Mouse (Mus musculus) left cerebral cortex, adult 2 months (tissue): ENCODE measurements around the gene Sfi1. TPM values are rescaled to one million over a fixed set of nuclear protein-coding genes. Genes with fewer than 3 reads are reported as not detected.

Experiments used
- DNase-seq, 2 experiments: peaks; one replicate each; pipeline ENCODE4 v3.0.0; 2021 to 2022; ENCODE audit warnings: low spot score in 2 of 2, mixed read lengths in 1 of 2; ENCODE audit errors: extremely low spot score in 1 of 2
- H3K27ac ChIP-seq: fragments of 200-600 bp; 2 replicates; pipeline ENCODE4 v1.8.1; 2022
- H3K4me3 ChIP-seq: fragments of 200-600 bp; 2 replicates; pipeline ENCODE4 v1.8.1; 2022
- CTCF ChIP-seq: fragments of 200-600 bp; IDR thresholded peaks from 2 replicates; pipeline ENCODE4 v1.8.1; 2022; ENCODE audit warnings: antibody characterized with exemption, mild to moderate bottlenecking, moderate library complexity
- intact Hi-C: fragments of 180-260 bp; cut with DNase I; formaldehyde crosslinking; loops from one replicate; pipeline ENCODE4 v1.15.1; 2025
- long read RNA-seq, 2 experiments: library from polyadenylated mRNA; stranded (forward); transcript quantifications; one replicate each; pipeline ENCODE4 v2.0.0; 2021; ENCODE audit warnings: borderline mapping rate in 2 of 2
- total RNA-seq, 2 experiments: library from RNA; stranded (reverse); gene quantifications; 2 replicates each; pipeline ENCODE4 v1.2.3; 2021

The Sfi1 gene
- 10 to 100 TPM; 73.5 to 78.7 TPM for total RNA-seq
- long read RNA-seq, experiment 1, partial matches to known transcripts: 7 of 58 reads
- long read RNA-seq, experiment 1, other reads (novel, unspliced or antisense): 48 of 58 reads
- long read RNA-seq, experiment 2, partial matches to known transcripts: 9 of 71 reads
- long read RNA-seq, experiment 2, other reads (novel, unspliced or antisense): 58 of 71 reads

GRCm38 (mm10) chr11:3193363-3193762, at the start of gene Sfi1:
Sfi1 (minus strand) TSS chr11:3193463.
- no peak for TF ChIP-seq CTCF
- H3K27ac ChIP-seq: no peak within 1 kb of the TSS
- intact Hi-C loops: no loop called here
- DNase-seq: no peak
- H3K4me3 ChIP-seq: no peak within 1 kb of the TSS

DNA sequence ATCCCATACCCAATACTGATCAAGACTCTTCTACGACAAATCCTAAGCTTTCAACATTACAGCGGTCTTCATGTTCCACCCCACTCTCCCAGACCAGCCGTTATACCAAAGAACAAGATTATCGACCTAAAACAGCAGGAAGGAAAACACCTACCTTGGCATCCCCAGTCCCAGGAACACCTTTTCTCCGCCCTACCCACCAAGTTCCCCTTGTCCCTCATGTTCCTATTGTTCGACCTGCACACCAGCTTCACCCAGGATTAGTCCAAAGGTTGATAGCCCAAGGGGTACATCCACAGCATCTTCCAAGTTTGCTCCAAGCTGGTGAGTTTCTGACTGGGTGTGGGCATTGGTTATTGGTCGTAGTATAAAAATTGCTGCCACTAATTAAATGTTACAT, 49.1 kb upstream of the Sfi1 start:
- no peak for DNase-seq
- TF ChIP-seq CTCF: no peak
- intact Hi-C loops: no loop called here
- H3K27ac ChIP-seq: no peak overlapping the region
- no peak overlapping the region for H3K4me3 ChIP-seq

GRCm38 (mm10) chr11:3235277-3235676, 42.0 kb upstream of the Sfi1 start:
- H3K4me3 ChIP-seq: no peak overlapping the region
- no peak for TF ChIP-seq CTCF
- no peak for DNase-seq
- intact Hi-C loops: no loop called here
- no peak overlapping the region for H3K27ac ChIP-seq

GRCm38 (mm10) chr11:3233704-3234103, 40.4 kb upstream of the Sfi1 start:
- no peak overlapping the region for H3K4me3 ChIP-seq
- TF ChIP-seq CTCF: no peak; the same call in 1 of the 2 replicates

GRCm38 (mm10) chr11:3232248-3232647, 39.0 kb upstream of the Sfi1 start:
- intact Hi-C loops: no loop called here
- Histone ChIP-seq H3K4me3 (no peak overlapping the region), H3K27ac (no peak overlapping the region)
- no peak for TF ChIP-seq CTCF
- no peak for DNase-seq

More at GRCm38 (mm10) chr11:3233704-3234103, 40.4 kb upstream of the Sfi1 start:
- intact Hi-C loops: no loop called here
- DNase-seq: no peak
- H3K27ac ChIP-seq: no peak overlapping the region

DNA sequence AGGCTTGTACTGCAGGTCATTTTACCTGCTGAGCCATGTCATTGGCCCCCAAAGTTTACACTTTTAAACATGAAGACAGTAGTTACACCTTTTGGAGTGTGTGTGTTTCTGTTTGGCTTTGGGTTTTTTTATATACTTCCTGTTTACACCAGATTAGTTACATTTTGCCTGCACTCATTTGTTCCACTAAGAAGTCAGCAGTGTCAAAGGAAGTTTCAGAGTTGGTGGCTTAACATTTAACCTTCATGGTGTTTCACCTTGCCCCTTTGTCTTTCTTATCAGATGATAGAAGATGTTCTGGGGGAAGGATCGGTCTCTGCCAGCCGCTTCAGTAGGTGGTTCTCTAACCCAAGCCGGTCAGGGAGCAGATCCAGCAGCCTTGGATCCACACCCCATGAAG, 33.9 kb upstream of the Sfi1 start:
- TF ChIP-seq CTCF: no peak
- no peak for DNase-seq
- Histone ChIP-seq H3K4me3 (no peak overlapping the region), H3K27ac (no peak overlapping the region)
- intact Hi-C loops: no loop called here

GRCm38 (mm10) chr11:3223105-3223504, 29.8 kb upstream of the Sfi1 start:
- no peak; the same call in 1 of the 2 replicates for TF ChIP-seq CTCF
- intact Hi-C loops: loop anchor here (5.0 kb wide), 1 partner anchor 34 kb away; no protein-coding TSS in a partner anchor
- H3K27ac ChIP-seq: no peak overlapping the region
- no peak overlapping the region for H3K4me3 ChIP-seq
- DNase-seq: no peak

DNA sequence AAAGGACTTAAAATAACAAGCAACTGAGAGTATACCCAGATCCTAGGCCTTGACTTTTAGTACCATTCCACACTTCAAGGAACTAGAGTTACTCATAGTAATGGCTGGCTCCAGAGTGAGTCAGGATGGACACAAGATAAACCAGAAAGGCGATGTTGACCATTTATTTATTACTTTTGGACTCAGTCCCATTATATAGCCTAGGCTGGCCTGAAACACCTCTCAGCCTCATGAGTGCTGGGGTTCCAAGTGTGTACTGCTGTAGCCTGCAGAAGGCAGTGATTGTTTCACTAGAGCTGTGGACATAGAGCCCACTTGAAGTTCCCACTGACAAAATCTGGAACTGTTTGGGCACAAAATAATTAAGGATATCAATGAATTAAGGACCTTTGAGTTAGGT, 19.3 kb upstream of the Sfi1 start:
- Histone ChIP-seq H3K27ac (no peak overlapping the region), H3K4me3 (no peak overlapping the region)
- TF ChIP-seq CTCF: no peak
- intact Hi-C loops: no loop called here
- DNase-seq: no peak

DNA sequence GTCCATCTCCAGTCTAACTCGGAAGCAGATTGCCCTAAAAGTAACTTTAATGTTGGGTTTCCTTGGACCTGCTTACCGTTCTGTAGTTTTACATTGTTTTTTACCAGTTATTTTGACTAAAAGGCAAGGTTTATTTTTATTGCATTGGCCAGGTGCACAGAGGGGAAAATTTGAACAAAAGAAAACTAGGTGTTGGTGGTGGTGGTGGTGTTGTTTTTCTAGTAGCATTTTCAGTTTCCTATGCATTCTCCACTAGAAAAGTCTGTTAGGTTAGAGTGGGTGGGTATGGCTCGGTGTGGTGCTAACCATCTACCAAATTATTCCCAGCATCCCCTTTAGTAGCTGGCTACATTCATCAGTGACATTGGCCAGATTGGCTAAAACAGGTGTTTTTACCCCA, 13.5 kb upstream of the Sfi1 start:
- DNase-seq: no peak
- TF ChIP-seq CTCF: no peak
- intact Hi-C loops: no loop called here
- Histone ChIP-seq H3K4me3 (no peak overlapping the region), H3K27ac (no peak overlapping the region)

DNA sequence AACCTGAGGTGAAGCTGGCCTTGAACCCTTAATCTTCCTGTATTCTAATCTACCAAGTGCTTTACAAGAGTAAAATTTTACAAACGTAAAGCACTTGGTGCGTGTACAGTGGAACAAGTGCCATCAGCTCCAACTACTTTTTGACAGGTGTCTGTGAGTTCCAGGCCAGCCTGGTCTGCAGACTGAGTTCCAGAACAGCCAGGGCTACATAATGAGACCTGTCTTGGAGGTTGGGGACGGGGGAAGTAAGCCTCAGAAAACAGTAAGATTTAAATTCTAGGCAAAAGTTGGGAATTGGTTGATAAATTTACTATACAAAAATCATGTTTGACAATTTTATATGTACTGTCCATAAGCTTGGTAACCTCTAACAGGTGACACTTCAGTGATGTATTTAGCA, 11.9 kb upstream of the Sfi1 start:
- no peak overlapping the region for H3K27ac ChIP-seq
- H3K4me3 ChIP-seq: no peak overlapping the region
- no peak for TF ChIP-seq CTCF
- intact Hi-C loops: no loop called here
- no peak for DNase-seq

GRCm38 (mm10) chr11:3203771-3204170, 10.5 kb upstream of the Sfi1 start:
- no peak overlapping the region for H3K4me3 ChIP-seq
- no peak overlapping the region for H3K27ac ChIP-seq
- DNase-seq: no peak
- no peak for TF ChIP-seq CTCF
- intact Hi-C loops: no loop called here

GRCm38 (mm10) chr11:3202781-3203441, 9.6 kb upstream of the Sfi1 start:
- peak overlapping the region; percentile 34 for H3K4me3 ChIP-seq
- no peak overlapping the region for H3K27ac ChIP-seq
- TF ChIP-seq CTCF: no peak
- intact Hi-C loops: loop anchor here (1.0 kb wide), 1 partner anchor 87 kb away; no protein-coding TSS in a partner anchor
- DNase-seq: peak; percentile 40 to 55
